Mouse (Mus musculus) forebrain, embryonic 15.5 days (tissue): ENCODE data around the gene Clic5. TPM values are rescaled to one million over a fixed set of nuclear protein-coding genes. Genes with fewer than 3 reads are reported as not detected.
"Not testable (repeated sequence)": the region's sequence is repeated elsewhere in the genome, so short reads cannot be mapped to it uniquely, and the experiment has no call there.

Experiments
- ATAC-seq: fragments of 200-750 bp; cut with Nextera tagmentation; replicated peaks from 2 replicates; pipeline ENCODE4 v1.8.0; 2017; ENCODE audit warnings: mild to moderate bottlenecking, moderate TSS enrichment, moderate library complexity
- H3K27ac ChIP-seq: fragments of 300-500 bp; sonication (generic); replicated peaks from 2 replicates; pipeline ENCODE4 v1.5.1; 2015; ENCODE audit warnings: mild to moderate bottlenecking, inconsistent platforms
- H3K27me3 ChIP-seq: fragments of 300-500 bp; sonication (generic); 2 replicates; pipeline ENCODE4 v1.6.1; 2015; ENCODE audit warnings: inconsistent platforms
- H3K36me3 ChIP-seq: fragments of 300-500 bp; sonication (generic); 2 replicates; pipeline ENCODE4 v1.6.1; 2015; ENCODE audit warnings: mild to moderate bottlenecking, inconsistent platforms
- H3K4me1 ChIP-seq: fragments of 300-500 bp; sonication (generic); 2 replicates; pipeline ENCODE4 v1.6.1; 2015; ENCODE audit warnings: inconsistent platforms
- H3K4me2 ChIP-seq: fragments of 300-500 bp; sonication (generic); replicated peaks from 2 replicates; pipeline ENCODE4 v1.6.1; 2015; ENCODE audit warnings: mild to moderate bottlenecking, inconsistent platforms
- H3K4me3 ChIP-seq: fragments of 300-500 bp; sonication (generic); 2 replicates; pipeline ENCODE4 v1.5.1; 2015; ENCODE audit warnings: mild to moderate bottlenecking, inconsistent platforms
- H3K9ac ChIP-seq: fragments of 300-500 bp; sonication (generic); replicated peaks from 2 replicates; pipeline ENCODE4 v1.6.1; 2015; ENCODE audit warnings: mild to moderate bottlenecking, inconsistent platforms
- H3K9me3 ChIP-seq: fragments of 300-500 bp; sonication (generic); 2 replicates; pipeline ENCODE4 v1.6.1; 2016; ENCODE audit warnings: inconsistent platforms
- WGBS: fragments of 180-500 bp; shearing (Covaris S2); methylation state at CpG from one replicate; pipeline ENCODE4 v1.1.7; 2015; ENCODE audit warnings: mixed read lengths; 5-methylcytosine and 5-hydroxymethylcytosine counted together
- polyA plus RNA-seq: library from polyadenylated mRNA; unstranded; fragments of >200 nt; fragmentation: Nextera tagmentation; extraction: Ambion mirVana; gene quantifications from 2 replicates; pipeline ENCODE4 v1.2.1, GENCODE M21; 2015

The Clic5 gene
- polyA plus RNA-seq, 1 experiment from 2014 or later, result 0.06 TPM

- H3K27ac ChIP-seq, result no peak overlapping the region
- no peak overlapping the region for H3K9ac ChIP-seq
- WGBS, result 82% methylated on average over 4 of the region's 4 CpGs
- no peak overlapping the region for H3K4me2 ChIP-seq
- H3K36me3 ChIP-seq, result no peaks in the 10 kb centered on the region
- H3K27me3 ChIP-seq, result no peaks in the 10 kb centered on the region
- ATAC-seq, result no peak
- no peaks in the 10 kb centered on the region for H3K4me1 ChIP-seq
- no peaks in the 10 kb centered on the region for H3K9me3 ChIP-seq
- no peak overlapping the region for H3K4me3 ChIP-seq
Measured at GRCm38 (mm10) chr17:44169676-44170075, 18.7 kb upstream of the Clic5 start.

- ATAC-seq, result no peak
Measured at GRCm38 (mm10) chr17:44170316-44170715, 18.1 kb upstream of the Clic5 start.

GRCm38 (mm10) chr17:44171930-44172329 lies 16.5 kb upstream of the Clic5 start:
- no peaks in the 10 kb centered on the region for H3K4me1 ChIP-seq
- ATAC-seq, result no peak
- H3K27ac ChIP-seq, result no peak overlapping the region
- no peaks in the 10 kb centered on the region for H3K9me3 ChIP-seq
- no peak overlapping the region for H3K4me2 ChIP-seq
- H3K36me3 ChIP-seq, result no peaks in the 10 kb centered on the region
- no peak overlapping the region for H3K9ac ChIP-seq
- WGBS, result 51% methylated on average over 3 of the region's 3 CpGs
- H3K4me3 ChIP-seq, result no peak overlapping the region
- H3K27me3 ChIP-seq, result no peaks in the 10 kb centered on the region

More at GRCm38 (mm10) chr17:44170316-44170715, 18.1 kb upstream of the Clic5 start:
- H3K9me3 ChIP-seq, result no peaks in the 10 kb centered on the region
- H3K36me3 ChIP-seq, result no peaks in the 10 kb centered on the region
- no peak overlapping the region for H3K9ac ChIP-seq
- H3K4me1 ChIP-seq, result no peaks in the 10 kb centered on the region
- H3K27ac ChIP-seq, result no peak overlapping the region
- no peak overlapping the region for H3K4me3 ChIP-seq
- no peak overlapping the region for H3K4me2 ChIP-seq
- 84% methylated on average over 3 of the region's 3 CpGs for WGBS
- no peaks in the 10 kb centered on the region for H3K27me3 ChIP-seq

- Histone ChIP-seq H3K9me3 (no peaks in the 10 kb centered on the region), H3K4me2 (no peak overlapping the region), H3K4me3 (no peak overlapping the region), H3K27me3 (no peaks in the 10 kb centered on the region), H3K9ac (no peak overlapping the region), H3K4me1 (no peaks in the 10 kb centered on the region), H3K36me3 (no peaks in the 10 kb centered on the region), H3K27ac (no peak overlapping the region)
- WGBS, result 76% methylated on average over 2 of the region's 2 CpGs
- ATAC-seq, result no peak
Measured at GRCm38 (mm10) chr17:44173341-44173740, 15.0 kb upstream of the Clic5 start.

- Histone ChIP-seq H3K27me3 (no peaks in the 10 kb centered on the region), H3K9ac (no peak overlapping the region), H3K4me1 (no peaks in the 10 kb centered on the region), H3K36me3 (no peaks in the 10 kb centered on the region), H3K27ac (no peak overlapping the region), H3K4me3 (no peak overlapping the region), H3K4me2 (no peak overlapping the region), H3K9me3 (no peaks in the 10 kb centered on the region)
- ATAC-seq, result no peak
- WGBS, result 68% methylated on average over 3 of the region's 3 CpGs
Measured at GRCm38 (mm10) chr17:44177291-44177690, 11.1 kb upstream of the Clic5 start.

- Histone ChIP-seq H3K9ac (no peak overlapping the region), H3K4me2 (no peak overlapping the region), H3K27ac (no peak overlapping the region), H3K4me3 (no peak overlapping the region), H3K27me3 (no peaks in the 10 kb centered on the region), H3K9me3 (no peaks in the 10 kb centered on the region), H3K36me3 (no peaks in the 10 kb centered on the region), H3K4me1 (no peaks in the 10 kb centered on the region)
- WGBS, result 73% methylated on average over 8 of the region's 8 CpGs
- ATAC-seq, result no peak
Measured at GRCm38 (mm10) chr17:44181346-44181745, 7.0 kb upstream of the Clic5 start.

- H3K4me1 ChIP-seq, result peaks cover 14% of the 10 kb centered on the region
- H3K27me3 ChIP-seq, result peaks cover 17% of the 10 kb centered on the region
- H3K9me3 ChIP-seq, result no peaks in the 10 kb centered on the region
- H3K36me3 ChIP-seq, result no peaks in the 10 kb centered on the region
- ATAC-seq, result no peak
- no peak overlapping the region for H3K9ac ChIP-seq
- H3K27ac ChIP-seq, result no peak overlapping the region
- no peak overlapping the region for H3K4me3 ChIP-seq
- 79% methylated on average over 3 of the region's 3 CpGs for WGBS
- no peak overlapping the region for H3K4me2 ChIP-seq
Measured at GRCm38 (mm10) chr17:44186871-44187270, 1.5 kb upstream of the Clic5 start.

GRCm38 (mm10) chr17:44187537-44187936 lies 847 bp upstream of the Clic5 start:
- Histone ChIP-seq H3K27me3 (peaks cover 17% of the 10 kb centered on the region), H3K4me1 (peaks cover 14% of the 10 kb centered on the region)
- H3K36me3 ChIP-seq, H3K9ac ChIP-seq, H3K9me3 ChIP-seq, H3K4me2 ChIP-seq, H3K27ac ChIP-seq, ATAC-seq, H3K4me3 ChIP-seq: not testable (repeated sequence)

- no peak overlapping the region for H3K27ac ChIP-seq
- peaks cover 17% of the 10 kb centered on the region for H3K27me3 ChIP-seq
- no peaks in the 10 kb centered on the region for H3K36me3 ChIP-seq
- H3K4me1 ChIP-seq, result peaks cover 14% of the 10 kb centered on the region
- no peaks in the 10 kb centered on the region for H3K9me3 ChIP-seq
- peak overlapping the region; percentile 38 for H3K4me3 ChIP-seq
- no peak overlapping the region for H3K9ac ChIP-seq
- ATAC-seq, result peak; percentile 55
- WGBS, result under 1% methylated on average over 24 of the region's 24 CpGs
- H3K4me2 ChIP-seq, result peak overlapping the region; percentile 66
Measured at GRCm38 (mm10) chr17:44188769-44189145, 373 bp downstream of the Clic5 start.

- Histone ChIP-seq H3K9ac (no peak overlapping the region), H3K4me2 (peak overlapping the region; percentile 28), H3K27me3 (peaks cover 17% of the 10 kb centered on the region), H3K27ac (no peak overlapping the region), H3K4me3 (no peak overlapping the region), H3K9me3 (no peaks in the 10 kb centered on the region), H3K4me1 (peaks cover 14% of the 10 kb centered on the region), H3K36me3 (no peaks in the 10 kb centered on the region)
- 3% methylated on average over 11 of the region's 11 CpGs for WGBS
- no peak for ATAC-seq
Measured at GRCm38 (mm10) chr17:44189696-44190095, 1.3 kb downstream of the Clic5 start.

- H3K4me2 ChIP-seq, result no peak overlapping the region
- no peak for ATAC-seq
- WGBS, result 49% methylated on average over 7 of the region's 7 CpGs
Measured at GRCm38 (mm10) chr17:44190246-44190645, 1.9 kb downstream of the Clic5 start.

GRCm38 (mm10) chr17:44192981-44193380 lies 4.6 kb downstream of the Clic5 start:
- Histone ChIP-seq H3K36me3 (no peaks in the 10 kb centered on the region), H3K4me3 (no peak overlapping the region), H3K4me1 (peaks cover 14% of the 10 kb centered on the region), H3K27me3 (peaks cover 17% of the 10 kb centered on the region), H3K27ac (no peak overlapping the region), H3K9me3 (no peaks in the 10 kb centered on the region), H3K9ac (no peak overlapping the region), H3K4me2 (no peak overlapping the region)
- 88% methylated on average over 3 of the region's 3 CpGs for WGBS
- ATAC-seq, result no peak

More at GRCm38 (mm10) chr17:44190246-44190645, 1.9 kb downstream of the Clic5 start:
- H3K9ac ChIP-seq, result no peak overlapping the region
- H3K4me3 ChIP-seq, result no peak overlapping the region
- H3K36me3 ChIP-seq, result no peaks in the 10 kb centered on the region
- no peaks in the 10 kb centered on the region for H3K9me3 ChIP-seq
- H3K27ac ChIP-seq, result no peak overlapping the region
- H3K27me3 ChIP-seq, result peaks cover 17% of the 10 kb centered on the region
- peaks cover 14% of the 10 kb centered on the region for H3K4me1 ChIP-seq

- Histone ChIP-seq H3K9ac (no peak overlapping the region), H3K4me3 (no peak overlapping the region), H3K4me1 (no peaks in the 10 kb centered on the region), H3K27me3 (no peaks in the 10 kb centered on the region), H3K27ac (no peak overlapping the region), H3K36me3 (no peaks in the 10 kb centered on the region), H3K4me2 (no peak overlapping the region), H3K9me3 (no peaks in the 10 kb centered on the region)
- no peak for ATAC-seq
- WGBS, result 79% methylated on average over 4 of the region's 4 CpGs
Measured at GRCm38 (mm10) chr17:44199158-44199557, 10.8 kb downstream of the Clic5 start.
